Mouse (Mus musculus): ENCODE data around the gene Fam149b.

DNA sequence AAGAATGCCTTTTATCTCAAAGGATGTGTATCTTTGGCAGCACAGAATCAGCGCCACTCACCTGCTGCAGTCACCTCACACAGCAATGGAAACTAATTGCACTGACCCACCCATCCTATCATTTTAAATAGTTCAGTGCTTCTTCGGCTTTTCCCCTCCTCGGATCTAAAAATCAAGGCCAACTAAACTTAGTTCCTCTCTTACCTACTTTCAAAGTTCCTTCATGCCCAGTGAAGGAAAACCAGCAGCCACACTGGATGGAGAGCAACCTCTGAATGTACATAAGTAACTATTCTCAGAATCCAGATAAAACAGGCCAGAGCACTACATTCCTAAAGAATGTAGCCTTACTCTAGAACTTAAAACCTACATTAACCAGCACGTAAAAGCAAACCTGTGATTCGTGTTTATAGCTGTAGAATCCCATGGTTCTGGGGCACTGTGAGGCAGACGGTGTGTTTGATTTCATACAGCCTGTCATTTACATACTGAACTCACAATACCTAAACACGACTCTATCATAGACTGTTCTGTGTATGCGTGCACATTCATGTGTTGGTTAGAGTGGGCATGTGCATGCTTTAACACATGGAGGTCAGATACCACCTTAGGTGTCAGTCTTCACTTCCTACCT, 41.6 kb downstream of the Fam149b start:
- TF ChIP-seq POLR2A (IDR thresholded peaks at IDR 0.05; ENCODE audit: insufficient read length, low read depth) (no peak), USF1 (IDR thresholded peaks at IDR 0.05; ENCODE audit: low read depth) (no peak), MAX (IDR thresholded peaks at IDR 0.05; ENCODE audit: low read depth) (no peak), E2F4 (IDR thresholded peaks at IDR 0.05; ENCODE audit: insufficient read depth) (no peak)
